Mouse (Mus musculus): ENCODE data around the gene Syn3.

The Syn3 gene

GRCm38 (mm10) chr10:86342713-86343112, 156.0 kb downstream of the Syn3 start:
- in situ Hi-C loops (cut with MboI; ENCODE audit: unreplicated experiment in 2 of 2) = no loop called here

- in situ Hi-C loops (cut with MboI; ENCODE audit: unreplicated experiment in 2 of 2) = no loop called here
Observed at GRCm38 (mm10) chr10:86342151-86342550, 156.5 kb downstream of the Syn3 start.

GRCm38 (mm10) chr10:86341589-86341988, 157.1 kb downstream of the Syn3 start:
- in situ Hi-C loops (cut with MboI; ENCODE audit: unreplicated experiment in 2 of 2) = no loop called here

- in situ Hi-C loops (cut with MboI; ENCODE audit: unreplicated experiment in 2 of 2) = no loop called here
Observed at GRCm38 (mm10) chr10:86340991-86341527, 157.6 kb downstream of the Syn3 start.

- in situ Hi-C loops (cut with MboI; ENCODE audit: unreplicated experiment in 2 of 2) = no loop called here
Observed at GRCm38 (mm10) chr10:86340421-86340820, 158.3 kb downstream of the Syn3 start.

GRCm38 (mm10) chr10:86339649-86340379, 158.9 kb downstream of the Syn3 start:
- in situ Hi-C loops (cut with MboI; ENCODE audit: unreplicated experiment in 2 of 2) = no loop called here

GRCm38 (mm10) chr10:86339121-86339520, 159.6 kb downstream of the Syn3 start:
- in situ Hi-C loops (cut with MboI; ENCODE audit: unreplicated experiment in 2 of 2) = no loop called here

GRCm38 (mm10) chr10:86338121-86338715, 160.5 kb downstream of the Syn3 start:
- in situ Hi-C loops (cut with MboI; ENCODE audit: unreplicated experiment in 2 of 2) = no loop called here

GRCm38 (mm10) chr10:86337239-86337638, 161.5 kb downstream of the Syn3 start:
- in situ Hi-C loops (cut with MboI; ENCODE audit: unreplicated experiment in 2 of 2) = no loop called here

- in situ Hi-C loops (cut with MboI; ENCODE audit: unreplicated experiment in 2 of 2) = no loop called here
Observed at GRCm38 (mm10) chr10:86336506-86336905, 162.2 kb downstream of the Syn3 start.

- in situ Hi-C loops (cut with MboI; ENCODE audit: unreplicated experiment in 2 of 2) = no loop called here
Observed at GRCm38 (mm10) chr10:86334581-86334980, 164.1 kb downstream of the Syn3 start.

GRCm38 (mm10) chr10:86332942-86333341, 165.8 kb downstream of the Syn3 start:
- in situ Hi-C loops (cut with MboI; ENCODE audit: unreplicated experiment in 2 of 2) = no loop called here

- in situ Hi-C loops (cut with MboI; ENCODE audit: unreplicated experiment in 2 of 2) = no loop called here
Observed at GRCm38 (mm10) chr10:86331681-86332281, 166.9 kb downstream of the Syn3 start.

- in situ Hi-C loops (cut with MboI; ENCODE audit: unreplicated experiment in 2 of 2) = no loop called here
Observed at GRCm38 (mm10) chr10:86330993-86331680, 167.6 kb downstream of the Syn3 start.

- in situ Hi-C loops (cut with MboI; ENCODE audit: unreplicated experiment in 2 of 2) = no loop called here
Observed at GRCm38 (mm10) chr10:86329241-86329882, 169.3 kb downstream of the Syn3 start.

GRCm38 (mm10) chr10:86328691-86329090, 170.0 kb downstream of the Syn3 start:
- in situ Hi-C loops (cut with MboI; ENCODE audit: unreplicated experiment in 2 of 2) = no loop called here

- in situ Hi-C loops (cut with MboI; ENCODE audit: unreplicated experiment in 2 of 2) = no loop called here
Observed at GRCm38 (mm10) chr10:86328143-86328542, 170.6 kb downstream of the Syn3 start.

GRCm38 (mm10) chr10:86325272-86325671, 173.4 kb downstream of the Syn3 start:
- in situ Hi-C loops (cut with MboI; ENCODE audit: unreplicated experiment in 2 of 2) = no loop called here

- in situ Hi-C loops (cut with MboI; ENCODE audit: unreplicated experiment in 2 of 2) = loop anchor here in 1 of 2 experiments (25.0 kb wide), 1 partner anchor 414 kb away; no protein-coding TSS in a partner anchor
Observed at GRCm38 (mm10) chr10:86323275-86323994, 175.3 kb downstream of the Syn3 start.

- in situ Hi-C loops (cut with MboI; ENCODE audit: unreplicated experiment in 2 of 2) = loop anchor here in 1 of 2 experiments (25.0 kb wide), 1 partner anchor 415 kb away; no protein-coding TSS in a partner anchor
Observed at GRCm38 (mm10) chr10:86322006-86322405, 176.7 kb downstream of the Syn3 start.
